ENCODE assay signal across 17 mouse cellular contexts in the genomic region with DNA sequence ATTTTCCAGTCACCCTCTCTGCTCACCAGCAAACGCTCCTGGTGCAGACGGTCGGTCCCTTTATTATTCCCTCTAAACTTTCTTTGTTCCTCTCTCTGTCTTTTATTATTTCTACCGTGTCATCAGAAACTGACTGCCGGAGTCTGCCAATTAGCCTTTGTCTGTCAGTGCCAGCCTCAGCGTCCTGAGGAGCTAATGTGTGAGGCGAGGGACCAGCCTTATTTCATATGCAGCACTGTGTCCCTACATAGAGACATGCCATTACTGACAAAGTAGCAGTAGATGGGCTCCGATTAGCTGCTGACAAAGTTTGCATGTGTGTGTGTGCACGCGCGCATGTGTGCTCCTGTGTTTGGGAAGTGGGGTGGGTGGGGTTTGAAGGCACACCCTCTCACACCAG.
DNase-seq lines count a peak whose midpoint lies in the region; ATAC-seq and TF ChIP-seq lines count a peak whose summit lies in the region.
"Had no signal": no experiment of that assay in that cellular context is flagged by ENCODE, and none has a peak within 500 bp of the region (broad histone marks: within the 10 kb centered on the region; RNA-seq: fewer than 3 reads in every experiment).

No protein-coding gene starts in this region.

- no peak overlapping the region for H3K9ac ChIP-seq in forebrain, embryonic 13.5 days
- no peak overlapping the region for H3K9ac ChIP-seq in forebrain, embryonic 15.5 days (replicated peaks)
- no peak overlapping the region for H3K9ac ChIP-seq in forebrain, embryonic 16.5 days (replicated peaks; ENCODE audit: low read depth, low read length)
- H3K9ac ChIP-seq in hindbrain, postnatal 0 days (replicated peaks; ENCODE audit: low read length): no peak overlapping the region
- H3K9ac ChIP-seq in midbrain, embryonic 15.5 days: no peak overlapping the region
- no peak overlapping the region for H3K9ac ChIP-seq in intestine, embryonic 15.5 days
- H3K9ac ChIP-seq: embryonic facial prominence, embryonic 12.5 days; limb, embryonic 15.5 days; liver, embryonic 15.5 days; neural tube, embryonic 12.5 days had no signal

- no peaks in the 10 kb centered on the region for H3K36me3 ChIP-seq in forebrain, embryonic 13.5 days (ENCODE audit: poor library complexity, severe bottlenecking)
- no peaks in the 10 kb centered on the region for H3K36me3 ChIP-seq in forebrain, embryonic 15.5 days
- no peaks in the 10 kb centered on the region for H3K36me3 ChIP-seq in forebrain, embryonic 16.5 days (ENCODE audit: control insufficient read depth, insufficient read depth)
- no peaks in the 10 kb centered on the region for H3K36me3 ChIP-seq in hindbrain, postnatal 0 days (ENCODE audit: insufficient read depth, low read length)
- no peaks in the 10 kb centered on the region for H3K36me3 ChIP-seq in midbrain, embryonic 15.5 days (replicated peaks)
- no peaks in the 10 kb centered on the region for H3K36me3 ChIP-seq in intestine, embryonic 15.5 days
- H3K36me3 ChIP-seq: embryonic facial prominence, embryonic 12.5 days; limb, embryonic 15.5 days; liver, embryonic 15.5 days; neural tube, embryonic 12.5 days had no signal

- no peaks in the 10 kb centered on the region for H3K27me3 ChIP-seq in forebrain, embryonic 13.5 days
- H3K27me3 ChIP-seq in forebrain, embryonic 15.5 days: no peaks in the 10 kb centered on the region
- H3K27me3 ChIP-seq in forebrain, embryonic 16.5 days (replicated peaks; ENCODE audit: control insufficient read depth, insufficient read depth, low read length): no peaks in the 10 kb centered on the region
- H3K27me3 ChIP-seq in hindbrain, postnatal 0 days (ENCODE audit: insufficient read depth, low read length): no peaks in the 10 kb centered on the region
- H3K27me3 ChIP-seq in midbrain, embryonic 15.5 days (replicated peaks): no peaks in the 10 kb centered on the region
- H3K27me3 ChIP-seq in intestine, embryonic 15.5 days (replicated peaks): no peaks in the 10 kb centered on the region
- H3K27me3 ChIP-seq: CH12.LX; embryonic facial prominence, embryonic 12.5 days; limb, embryonic 15.5 days; liver, embryonic 15.5 days; neural tube, embryonic 12.5 days had no signal

- no peak for TF ChIP-seq CTCF in hindbrain, postnatal 0 days (IDR thresholded peaks at IDR 0.05; ENCODE audit: low read depth)

- H3K4me1 ChIP-seq in forebrain, embryonic 13.5 days: peaks cover 24% of the 10 kb centered on the region
- peaks cover 11% of the 10 kb centered on the region for H3K4me1 ChIP-seq in forebrain, embryonic 15.5 days
- peaks cover 8% of the 10 kb centered on the region for H3K4me1 ChIP-seq in forebrain, embryonic 16.5 days (replicated peaks; ENCODE audit: control insufficient read depth, insufficient read depth, low read length)
- no peaks in the 10 kb centered on the region for H3K4me1 ChIP-seq in hindbrain, postnatal 0 days (ENCODE audit: insufficient read depth, low read length)
- peaks cover 13% of the 10 kb centered on the region; the same call in 1 of the 2 replicates for H3K4me1 ChIP-seq in midbrain, embryonic 15.5 days
- no peaks in the 10 kb centered on the region for H3K4me1 ChIP-seq in intestine, embryonic 15.5 days (replicated peaks)
- H3K4me1 ChIP-seq: embryonic facial prominence, embryonic 12.5 days; limb, embryonic 15.5 days; liver, embryonic 15.5 days; neural tube, embryonic 12.5 days had no signal

- no peak overlapping the region for H3K4me3 ChIP-seq in forebrain, embryonic 13.5 days
- no peak overlapping the region for H3K4me3 ChIP-seq in forebrain, embryonic 15.5 days
- no peak overlapping the region for H3K4me3 ChIP-seq in forebrain, embryonic 16.5 days (replicated peaks; ENCODE audit: low read length)
- no peak overlapping the region for H3K4me3 ChIP-seq in hindbrain, postnatal 0 days (ENCODE audit: low read length)
- no peak overlapping the region for H3K4me3 ChIP-seq in midbrain, embryonic 15.5 days
- H3K4me3 ChIP-seq in intestine, embryonic 15.5 days (replicated peaks): no peak overlapping the region
- H3K4me3 ChIP-seq: embryonic facial prominence, embryonic 12.5 days; erythroblast, embryonic 14.5 days; limb, embryonic 15.5 days; liver, embryonic 15.5 days; neural tube, embryonic 12.5 days had no signal

- intact Hi-C loops in left cerebral cortex, postnatal 25 days (cut with DNase I): no loop called here

- no peak for DNase-seq in hindbrain, postnatal 0 days (ENCODE audit: low spot score)
- no peak for DNase-seq in left cerebral cortex, postnatal 25 days (ENCODE audit: low spot score in 2 of 2)
- DNase-seq: cerebellum, adult 8-10 months; gastrocnemius, postnatal 36 days; kidney, adult 11 months had no signal

- H3K9me3 ChIP-seq in forebrain, embryonic 13.5 days (replicated peaks): peaks cover 5% of the 10 kb centered on the region
- no peaks in the 10 kb centered on the region for H3K9me3 ChIP-seq in forebrain, embryonic 15.5 days
- H3K9me3 ChIP-seq in forebrain, embryonic 16.5 days (ENCODE audit: control insufficient read depth, low read length): 0 out of 2 replicates have a peak, but pooled peaks cover 3% of the 10 kb centered on the region
- H3K9me3 ChIP-seq in hindbrain, postnatal 0 days (ENCODE audit: low read length): no peaks in the 10 kb centered on the region
- no peaks in the 10 kb centered on the region for H3K9me3 ChIP-seq in midbrain, embryonic 15.5 days
- no peaks in the 10 kb centered on the region for H3K9me3 ChIP-seq in intestine, embryonic 15.5 days
- H3K9me3 ChIP-seq: embryonic facial prominence, embryonic 12.5 days; limb, embryonic 15.5 days had no signal

- peak overlapping the region; percentile 20; the same call in 1 of the 2 replicates for H3K4me2 ChIP-seq in forebrain, embryonic 13.5 days
- no peak overlapping the region for H3K4me2 ChIP-seq in forebrain, embryonic 15.5 days (replicated peaks)
- no peak overlapping the region for H3K4me2 ChIP-seq in forebrain, embryonic 16.5 days (ENCODE audit: low read length)
- H3K4me2 ChIP-seq in hindbrain, postnatal 0 days (ENCODE audit: low read depth, low read length): peak overlapping the region; percentile 3; the same call in 1 of the 2 replicates
- H3K4me2 ChIP-seq in midbrain, embryonic 15.5 days: peak overlapping the region; percentile 19; the same call in 1 of the 2 replicates
- H3K4me2 ChIP-seq in intestine, embryonic 15.5 days (replicated peaks): no peak overlapping the region
- H3K4me2 ChIP-seq: embryonic facial prominence, embryonic 12.5 days; limb, embryonic 15.5 days; liver, embryonic 15.5 days; neural tube, embryonic 12.5 days had no signal

- 0 out of 2 replicates have a peak overlapping the region, but pooled peaks have one; percentile 22 for H3K27ac ChIP-seq in forebrain, embryonic 13.5 days
- H3K27ac ChIP-seq in forebrain, embryonic 15.5 days (replicated peaks): no peak overlapping the region
- no peak overlapping the region for H3K27ac ChIP-seq in forebrain, embryonic 16.5 days (ENCODE audit: low read length)
- no peak overlapping the region for H3K27ac ChIP-seq in hindbrain, postnatal 0 days
- H3K27ac ChIP-seq in midbrain, embryonic 15.5 days: peak overlapping the region; percentile 75
- H3K27ac ChIP-seq in intestine, embryonic 15.5 days: no peak overlapping the region
- H3K27ac ChIP-seq: embryonic facial prominence, embryonic 12.5 days; limb, embryonic 15.5 days; liver, embryonic 15.5 days; neural tube, embryonic 12.5 days; stomach, postnatal 0 days had no signal

- ATAC-seq in forebrain, embryonic 13.5 days: peak; percentile 62; the same call in 1 of the 2 replicates
- ATAC-seq in forebrain, embryonic 15.5 days (replicated peaks): no peak
- ATAC-seq in forebrain, embryonic 16.5 days: peak; percentile 59; the same call in 1 of the 2 replicates
- ATAC-seq in hindbrain, postnatal 0 days: no peak
- peak; percentile 85 for ATAC-seq in midbrain, embryonic 15.5 days (replicated peaks)
- no peak for ATAC-seq in intestine, embryonic 15.5 days

- 29% methylated on average over 11 of the region's 11 CpGs for WGBS in forebrain, embryonic 13.5 days
- 14% methylated on average over 11 of the region's 11 CpGs for WGBS in forebrain, embryonic 15.5 days
- WGBS in forebrain, embryonic 16.5 days: 16% methylated on average over 11 of the region's 11 CpGs
- 30% methylated on average over 11 of the region's 11 CpGs for WGBS in hindbrain, postnatal 0 days
- 35% methylated on average over 11 of the region's 11 CpGs for whole genome bisulfite sequencing in midbrain, embryonic 15.5 days
- WGBS in intestine, embryonic 15.5 days: 86% methylated on average over 11 of the region's 11 CpGs

Comparison
In these comparisons a context has a peak if more than half of its experiments do, and no peak if none do; other contexts are left out.
1. ATAC-seq: peak in forebrain, embryonic 13.5 days (single experiment), forebrain, embryonic 16.5 days (single experiment) and midbrain, embryonic 15.5 days (single experiment); none in forebrain, embryonic 15.5 days (single experiment), hindbrain, postnatal 0 days (single experiment) and intestine, embryonic 15.5 days (single experiment).
2. H3K27ac ChIP-seq: peak in forebrain, embryonic 13.5 days (single experiment) and midbrain, embryonic 15.5 days (single experiment); none in forebrain, embryonic 15.5 days (single experiment), forebrain, embryonic 16.5 days (single experiment), hindbrain, postnatal 0 days (single experiment) and intestine, embryonic 15.5 days (single experiment).
3. H3K4me2 ChIP-seq: peak in forebrain, embryonic 13.5 days (single experiment), hindbrain, postnatal 0 days (single experiment) and midbrain, embryonic 15.5 days (single experiment); none in forebrain, embryonic 15.5 days (single experiment), forebrain, embryonic 16.5 days (single experiment) and intestine, embryonic 15.5 days (single experiment).